Mouse (Mus musculus) heart, adult 8-10 months (tissue): ENCODE measurements around the gene Insig1. TPM values are rescaled to one million over a fixed set of nuclear protein-coding genes. Genes with fewer than 3 reads are reported as not detected.

ENCODE experiments used
- DNase-seq: peaks from one replicate; pipeline ENCODE4 v3.0.0; 2022; ENCODE audit warnings: low spot score
- total RNA-seq, 4 experiments: library from RNA; stranded (reverse); gene quantifications; 2 replicates each; pipeline ENCODE4 v1.2.4; 2022

The Insig1 gene
- total RNA-seq, 4 experiments from 2014 or later: 17.3 to 23.6 (median 18.3) TPM

DNA sequence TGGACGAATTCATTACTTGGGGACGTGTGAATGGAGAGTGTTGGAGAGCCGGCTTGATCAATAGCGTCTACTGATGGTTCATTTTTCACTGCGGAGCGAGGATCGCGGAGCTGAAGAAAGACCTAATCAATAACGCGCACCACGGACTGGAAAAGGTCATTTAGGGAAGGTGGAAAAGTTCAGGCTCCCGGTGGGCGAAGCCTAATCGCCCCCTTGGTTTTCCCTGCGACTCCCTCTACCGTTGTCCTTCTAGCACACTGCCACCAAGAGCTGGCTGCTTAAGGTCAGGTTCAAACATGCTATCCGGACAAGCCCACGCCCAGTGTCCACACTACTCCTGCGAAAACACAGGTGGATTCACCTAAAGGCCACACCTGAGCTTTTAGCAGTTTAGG lies 47.4 kb downstream of the Insig1 start:
- no peak for DNase-seq

GRCm38 (mm10) chr5:28119576-28119975 lies 48.4 kb downstream of the Insig1 start:
- no peak for DNase-seq

- DNase-seq: peak; percentile 35
These were observed 51.6 kb downstream of the Insig1 start for GRCm38 (mm10) chr5:28122491-28123454.

DNA sequence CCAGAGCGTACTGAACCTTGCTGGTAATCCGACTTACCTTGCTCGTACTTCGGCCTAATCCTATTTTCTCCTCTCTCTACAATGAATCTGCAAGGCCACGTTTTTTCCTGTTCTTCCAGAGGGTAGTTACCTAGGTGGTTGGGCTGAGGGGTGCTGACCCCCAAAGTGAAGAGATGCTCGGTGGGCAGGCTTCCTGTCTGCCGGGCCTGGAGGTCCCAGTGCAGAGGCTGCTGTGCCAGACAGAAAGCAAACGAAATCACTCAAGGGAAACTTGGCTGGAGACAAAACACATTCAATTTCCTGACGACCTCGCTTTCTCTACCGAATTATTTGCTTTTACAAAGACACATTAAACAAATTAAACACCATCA lies 52.3 kb downstream of the Insig1 start:
- DNase-seq: no peak

- DNase-seq: no peak
These were observed 53.4 kb downstream of the Insig1 start for GRCm38 (mm10) chr5:28124321-28125230.

Other genes starting within 250 kb of the Insig1 start
- gene Htr5a, start 229.2 kb upstream of the Insig1 start, total RNA-seq: not detected
- under 1 TPM in 1 of 4 experiments, not detected in 3; 0.09 TPM for gene En2, start 94.3 kb downstream of the Insig1 start, total RNA-seq
- not detected for gene Cnpy1, start 174.4 kb downstream of the Insig1 start, total RNA-seq
- 10 to 100 TPM; 36.9 to 40.6 (median 37.5) TPM for gene Rbm33, start 245.8 kb downstream of the Insig1 start, total RNA-seq